Mouse (Mus musculus): ENCODE data around the gene Fam118b.

Fam118b gene

GRCm38 (mm10) chr9:35198351-35198750 lies 69.3 kb downstream of the Fam118b start:
- DNase-seq (ENCODE audit: low spot score in 2 of 2), result no peak

- no peak for DNase-seq (ENCODE audit: low spot score in 2 of 2)
Observed at GRCm38 (mm10) chr9:35197625-35198024, 70.0 kb downstream of the Fam118b start.

GRCm38 (mm10) chr9:35194048-35194447 lies 73.6 kb downstream of the Fam118b start:
- no peak for DNase-seq (ENCODE audit: low spot score in 2 of 2)

- DNase-seq (ENCODE audit: low spot score in 2 of 2), result no peak
Observed at GRCm38 (mm10) chr9:35192983-35193542, 74.5 kb downstream of the Fam118b start.

- DNase-seq (ENCODE audit: low spot score in 2 of 2), result peak in 1 of 2 experiments; percentile 41
Observed at GRCm38 (mm10) chr9:35188700-35189099, 78.9 kb downstream of the Fam118b start.

GRCm38 (mm10) chr9:35187351-35187903 lies 80.2 kb downstream of the Fam118b start:
- DNase-seq (ENCODE audit: low spot score in 2 of 2), result no peak

- no peak for DNase-seq (ENCODE audit: low spot score in 2 of 2)
Observed at GRCm38 (mm10) chr9:35186430-35186829, 81.2 kb downstream of the Fam118b start.

- DNase-seq (ENCODE audit: low spot score in 2 of 2), result no peak
Observed at GRCm38 (mm10) chr9:35183359-35183758, 84.2 kb downstream of the Fam118b start.

GRCm38 (mm10) chr9:35182832-35183231 lies 84.8 kb downstream of the Fam118b start:
- DNase-seq (ENCODE audit: low spot score in 2 of 2), result no peak

GRCm38 (mm10) chr9:35176124-35176659 lies 91.4 kb downstream of the Fam118b start:
- no peak for DNase-seq (ENCODE audit: low spot score in 2 of 2)

- DNase-seq (ENCODE audit: low spot score in 2 of 2), result peak; percentile 90 to 95
Observed at GRCm38 (mm10) chr9:35175251-35176123, 92.1 kb downstream of the Fam118b start, which contains the start of gene Dcps. Gene Dcps, minus strand, starts transcription at chr9:35176061.

- no peak for DNase-seq (ENCODE audit: low spot score in 2 of 2)
Observed at GRCm38 (mm10) chr9:35173331-35173730, 94.3 kb downstream of the Fam118b start.

- DNase-seq (ENCODE audit: low spot score in 2 of 2), result no peak
Observed at GRCm38 (mm10) chr9:35170071-35170470, 97.5 kb downstream of the Fam118b start.
